Comparison of ENCODE assay signal across 14 mouse cellular contexts in genomic region chr3:100429667-100430066, GRCm38 (mm10). TPM values are rescaled to one million over a fixed set of nuclear protein-coding genes. Genes with fewer than 3 reads are reported as not detected.
DNase-seq lines count a peak whose midpoint lies in the region; ATAC-seq lines count a peak whose summit lies in the region.
"Had no signal": no experiment of that assay in that cellular context is flagged by ENCODE, and none has a peak within 500 bp of the region (broad histone marks: within the 10 kb centered on the region; RNA-seq: fewer than 3 reads in every experiment).

No protein-coding gene starts in this region.

- H3K4me1 ChIP-seq in lung, embryonic 15.5 days, result no peaks in the 10 kb centered on the region
- H3K4me1 ChIP-seq: embryonic facial prominence, embryonic 13.5 days had no signal

- H3K36me3 ChIP-seq in lung, embryonic 15.5 days, result no peaks in the 10 kb centered on the region
- H3K36me3 ChIP-seq: embryonic facial prominence, embryonic 13.5 days had no signal

- H3K9ac ChIP-seq in lung, embryonic 15.5 days, result no peak overlapping the region
- H3K9ac ChIP-seq: embryonic facial prominence, embryonic 13.5 days had no signal

- H3K4me3 ChIP-seq in lung, embryonic 15.5 days, result no peak overlapping the region
- H3K4me3 ChIP-seq: embryonic facial prominence, embryonic 13.5 days had no signal

- DNase-seq in lung, postnatal 4 days, result no peak
- peak; percentile 59 for DNase-seq in c-Kit-positive CD71-positive TER-119-negative erythroid progenitor cells, embryonic 14.5 days (ENCODE audit: low read depth)
- peak; percentile 74 for DNase-seq in liver
- DNase-seq in spleen, postnatal 36 days (ENCODE audit: low spot score in 2 of 2), result peak; percentile 38 to 42
- no peak for DNase-seq in lung, postnatal 10 days
- DNase-seq in right cerebral cortex, adult 2 months (ENCODE audit: low spot score in 2 of 2), result no peak
- no peak for DNase-seq in lung, postnatal 25 days (ENCODE audit: low spot score)
- DNase-seq: cerebellum, adult 8-10 months; kidney, adult 11 months; retina, postnatal 1 day had no signal

- peak; percentile 25; the same call in 1 of the 2 replicates for ATAC-seq in lung, embryonic 15.5 days (ENCODE audit: borderline replicate concordance, extremely low read depth, low FRiP score, low TSS enrichment)
- ATAC-seq: forebrain, embryonic 16.5 days had no signal

- H3K27ac ChIP-seq in lung, embryonic 15.5 days, result no peak overlapping the region
- H3K27ac ChIP-seq: embryonic facial prominence, embryonic 13.5 days had no signal

- WGBS in lung, embryonic 15.5 days, result 57% methylated on average over 4 of the region's 4 CpGs

- no peaks in the 10 kb centered on the region for H3K9me3 ChIP-seq in lung, embryonic 15.5 days
- H3K9me3 ChIP-seq: embryonic facial prominence, embryonic 13.5 days had no signal

- H3K4me2 ChIP-seq in lung, embryonic 15.5 days, result no peak overlapping the region
- H3K4me2 ChIP-seq: embryonic facial prominence, embryonic 13.5 days had no signal

- H3K27me3 ChIP-seq in lung, embryonic 15.5 days, result no peaks in the 10 kb centered on the region
- H3K27me3 ChIP-seq: CH12.LX; embryonic facial prominence, embryonic 13.5 days had no signal

RNA-seq across cellular contexts. Expression of gene Tent5c, which starts 59.5 kb away (rescaled TPM):
- polyA plus RNA-seq in lung, embryonic 15.5 days (2015; fragmentation: Nextera tagmentation; extraction: Ambion mirVana), result 12.4 and 12.8 TPM in 2 replicates

Comparison
In these comparisons a context has a peak if more than half of its experiments do, and no peak if none do; other contexts are left out.
1. DNase-seq: peak in c-Kit-positive CD71-positive TER-119-negative erythroid progenitor cells, embryonic 14.5 days (single experiment), liver (single experiment) and spleen, postnatal 36 days (2 of 2); none in lung, postnatal 4 days (0 of 2), lung, postnatal 10 days (single experiment), right cerebral cortex, adult 2 months (0 of 2) and lung, postnatal 25 days (single experiment).